Mouse (Mus musculus) embryonic facial prominence, embryonic 15.5 days (tissue): ENCODE data around the gene Nolc1. TPM values are rescaled to one million over a fixed set of nuclear protein-coding genes. Genes with fewer than 3 reads are reported as not detected.
A peak's percentile ranks its signal among the peaks of the same experiment; 100 is the strongest.

ENCODE experiments used
- ATAC-seq: fragments of 200-750 bp; cut with Nextera tagmentation; 2 replicates; pipeline ENCODE4 v1.8.0; 2017; ENCODE audit warnings: low read depth, moderate TSS enrichment; ENCODE audit not compliant: insufficient number of reproducible peaks, low FRiP score, low TSS enrichment
- H3K27ac ChIP-seq: fragments of 300-500 bp; sonication (generic); replicated peaks from 2 replicates; pipeline ENCODE4 v1.5.1; 2015; ENCODE audit warnings: mild to moderate bottlenecking, inconsistent platforms
- H3K27me3 ChIP-seq: fragments of 300-500 bp; sonication (generic); 2 replicates; pipeline ENCODE4 v1.6.1; 2015; ENCODE audit warnings: inconsistent platforms
- H3K36me3 ChIP-seq: fragments of 300-500 bp; sonication (generic); 2 replicates; pipeline ENCODE4 v1.6.1; 2015; ENCODE audit warnings: mild to moderate bottlenecking, inconsistent platforms
- H3K4me1 ChIP-seq: fragments of 300-500 bp; sonication (generic); 2 replicates; pipeline ENCODE4 v1.6.1; 2015; ENCODE audit warnings: inconsistent platforms
- H3K4me2 ChIP-seq: fragments of 300-500 bp; sonication (generic); replicated peaks from 2 replicates; pipeline ENCODE4 v1.6.1; 2015; ENCODE audit warnings: mild to moderate bottlenecking, inconsistent platforms
- H3K4me3 ChIP-seq: fragments of 300-500 bp; sonication (generic); replicated peaks from 2 replicates; pipeline ENCODE4 v1.5.1; 2015; ENCODE audit warnings: mild to moderate bottlenecking, inconsistent platforms
- H3K9ac ChIP-seq: fragments of 300-500 bp; sonication (generic); 2 replicates; pipeline ENCODE4 v1.6.1; 2015; ENCODE audit warnings: inconsistent platforms
- H3K9me3 ChIP-seq: fragments of 300-500 bp; sonication (generic); replicated peaks from 2 replicates; pipeline ENCODE4 v1.6.1; 2016; ENCODE audit warnings: inconsistent platforms
- WGBS: fragments of 180-500 bp; shearing (Covaris S2); methylation state at CpG from one replicate; pipeline ENCODE4 v1.1.7; 2015; 5-methylcytosine and 5-hydroxymethylcytosine counted together
- polyA plus RNA-seq: library from polyadenylated mRNA; unstranded; fragments of >200 nt; fragmentation: Nextera tagmentation; extraction: Ambion mirVana; gene quantifications from 2 replicates; pipeline ENCODE4 v1.2.1, GENCODE M21; 2015

Gene Nolc1
- polyA plus RNA-seq, 1 experiment from 2014 or later: 76.9 TPM

DNA sequence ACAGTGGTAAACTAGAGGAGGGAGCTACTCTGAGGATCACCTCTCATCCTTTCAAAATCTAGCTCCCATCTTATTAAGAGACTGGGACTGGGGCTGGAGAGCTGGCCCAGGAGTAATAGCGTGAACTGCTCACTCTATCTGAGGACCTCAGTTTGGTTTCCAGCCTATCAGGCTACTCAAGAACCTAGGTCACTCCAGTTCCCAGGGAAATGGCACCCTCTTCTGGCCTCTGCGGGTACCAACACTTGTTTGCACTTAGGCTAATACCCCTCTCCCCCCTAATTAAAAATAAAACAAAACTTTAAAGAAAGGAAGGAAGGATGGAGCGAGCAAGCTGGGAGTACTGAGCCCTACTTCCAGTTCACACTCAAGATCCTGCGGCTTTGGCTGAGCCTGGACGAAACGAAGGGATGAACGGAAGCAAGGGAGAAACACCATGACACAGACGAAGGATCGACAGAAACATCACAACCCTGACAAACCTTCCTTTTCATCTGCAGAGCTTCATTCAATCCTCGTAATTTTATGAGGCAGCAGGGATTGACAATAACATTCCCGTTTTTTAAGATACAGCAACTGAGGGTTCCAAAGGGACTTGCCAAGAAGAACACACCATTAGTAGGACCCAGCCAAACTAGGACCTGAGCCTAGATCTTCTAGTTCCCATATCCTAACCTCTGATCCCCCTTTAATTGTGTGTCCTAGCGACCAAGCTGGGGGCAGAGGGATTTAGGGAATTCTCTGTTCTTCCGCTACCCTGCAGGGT, 39.0 kb upstream of the Nolc1 start:
- H3K27me3 ChIP-seq: no peaks in the 10 kb centered on the region
- H3K4me2 ChIP-seq: peak overlapping the region; percentile 84
- peak overlapping the region; percentile 66 for H3K4me3 ChIP-seq
- no peaks in the 10 kb centered on the region for H3K9me3 ChIP-seq
- H3K27ac ChIP-seq: peak overlapping the region; percentile 100
- peak overlapping the region; percentile 82 for H3K9ac ChIP-seq
- peaks cover 49% of the 10 kb centered on the region for H3K4me1 ChIP-seq
- peaks cover 49% of the 10 kb centered on the region for H3K36me3 ChIP-seq
- WGBS: 74% methylated on average over 13 of the region's 13 CpGs
- no peak for ATAC-seq

GRCm38 (mm10) chr19:46037243-46037924, 38.3 kb upstream of the Nolc1 start:
- 22% methylated on average over 6 of the region's 6 CpGs for WGBS
- H3K27ac ChIP-seq: peak overlapping the region; percentile 100
- no peak for ATAC-seq
- peak overlapping the region; percentile 84 for H3K4me2 ChIP-seq
- H3K9me3 ChIP-seq: no peaks in the 10 kb centered on the region
- H3K4me3 ChIP-seq: peak overlapping the region; percentile 66
- H3K27me3 ChIP-seq: no peaks in the 10 kb centered on the region
- H3K9ac ChIP-seq: peak overlapping the region; percentile 82
- peaks cover 56% of the 10 kb centered on the region for H3K4me1 ChIP-seq
- peaks cover 42% of the 10 kb centered on the region for H3K36me3 ChIP-seq

- H3K27me3 ChIP-seq: no peaks in the 10 kb centered on the region
- H3K27ac ChIP-seq: peak overlapping the region; percentile 100
- no peaks in the 10 kb centered on the region for H3K9me3 ChIP-seq
- peaks cover 34% of the 10 kb centered on the region for H3K36me3 ChIP-seq
- ATAC-seq: no peak
- H3K4me2 ChIP-seq: peak overlapping the region; percentile 84
- H3K4me3 ChIP-seq: peak overlapping the region; percentile 66
- H3K9ac ChIP-seq: peak overlapping the region; percentile 82
- WGBS: 3% methylated on average over 13 of the region's 13 CpGs
- H3K4me1 ChIP-seq: peaks cover 64% of the 10 kb centered on the region
Measured at GRCm38 (mm10) chr19:46037925-46038850, 37.5 kb upstream of the Nolc1 start.

DNA sequence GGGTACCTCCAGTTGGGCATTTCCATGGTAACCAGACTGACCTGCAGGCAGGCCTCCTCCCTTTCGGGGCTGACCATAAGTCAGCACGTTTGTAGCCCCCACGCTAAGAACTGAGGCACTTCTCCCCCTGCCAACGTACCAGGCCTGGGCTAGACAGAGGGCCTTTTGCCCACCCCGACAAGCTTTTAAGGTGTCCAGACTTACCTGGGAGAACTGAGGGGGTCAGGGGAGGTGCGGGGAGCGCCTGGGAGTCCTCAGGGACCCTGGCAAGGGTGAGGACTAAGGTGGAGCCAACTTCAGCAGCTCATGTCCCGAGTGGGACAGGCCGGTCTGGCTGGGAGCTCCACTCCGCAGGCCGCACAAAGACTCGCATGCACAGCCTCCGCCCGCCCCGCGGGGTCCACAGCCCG, 36.8 kb upstream of the Nolc1 start:
- WGBS: 0% methylated on average over 15 of the region's 17 CpGs
- peaks cover 71% of the 10 kb centered on the region for H3K4me1 ChIP-seq
- ATAC-seq: 0 out of 2 replicates have a peak, but pooled peaks have one; percentile 18

DNA sequence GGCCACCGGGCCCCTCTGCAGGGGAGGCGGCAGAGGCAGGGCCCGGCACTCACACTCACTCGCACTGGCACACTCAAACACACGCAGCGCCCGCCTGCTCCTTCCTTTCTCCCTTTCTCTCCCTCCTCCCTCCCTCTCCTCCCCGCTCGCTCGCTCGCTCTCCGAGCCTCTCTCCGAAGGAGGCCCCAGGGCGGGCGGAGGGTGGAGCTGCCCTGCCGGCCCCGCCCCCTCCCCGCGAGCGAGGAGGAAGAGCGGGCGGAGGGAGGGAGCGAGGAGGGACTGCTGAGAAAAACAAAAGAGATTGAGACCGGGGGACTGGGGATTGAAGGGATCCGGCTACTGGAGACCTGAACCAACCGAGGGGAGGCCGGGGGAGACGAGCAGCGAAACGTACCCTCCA, 36.2 kb upstream of the Nolc1 start:
- peak overlapping the region; percentile 66 for H3K4me3 ChIP-seq
- peaks cover 21% of the 10 kb centered on the region for H3K36me3 ChIP-seq
- H3K4me2 ChIP-seq: peak overlapping the region; percentile 84
- no peaks in the 10 kb centered on the region for H3K9me3 ChIP-seq
- H3K27me3 ChIP-seq: no peaks in the 10 kb centered on the region
- peak overlapping the region; percentile 100 for H3K27ac ChIP-seq
- peak; percentile 84 for ATAC-seq
- WGBS: under 1% methylated on average over 30 of the region's 30 CpGs
- H3K4me1 ChIP-seq: peaks cover 74% of the 10 kb centered on the region
- peak overlapping the region; percentile 82 for H3K9ac ChIP-seq

More for the DNA sequence above, 36.8 kb upstream of the Nolc1 start:
- Histone ChIP-seq H3K27me3 (no peaks in the 10 kb centered on the region), H3K9me3 (no peaks in the 10 kb centered on the region), H3K4me2 (peak overlapping the region; percentile 84), H3K4me3 (peak overlapping the region; percentile 66), H3K36me3 (peaks cover 27% of the 10 kb centered on the region), H3K9ac (peak overlapping the region; percentile 82), H3K27ac (peak overlapping the region; percentile 100)

- 33% methylated on average over 14 of the region's 14 CpGs for WGBS
- Histone ChIP-seq H3K9me3 (no peaks in the 10 kb centered on the region), H3K4me2 (peak overlapping the region; percentile 84), H3K9ac (no peak overlapping the region), H3K4me3 (peak overlapping the region; percentile 66), H3K27ac (peak overlapping the region; percentile 100), H3K27me3 (no peaks in the 10 kb centered on the region), H3K4me1 (peaks cover 74% of the 10 kb centered on the region), H3K36me3 (peaks cover 13% of the 10 kb centered on the region)
- no peak for ATAC-seq
Measured at GRCm38 (mm10) chr19:46040149-46040902, 35.3 kb upstream of the Nolc1 start.

GRCm38 (mm10) chr19:46041299-46041932, 34.2 kb upstream of the Nolc1 start:
- Histone ChIP-seq H3K9me3 (no peaks in the 10 kb centered on the region), H3K4me3 (peak overlapping the region; percentile 72), H3K27me3 (no peaks in the 10 kb centered on the region), H3K9ac (peak overlapping the region; percentile 51), H3K36me3 (peaks cover 2% of the 10 kb centered on the region; the same call in 1 of the 2 replicates), H3K4me1 (peaks cover 76% of the 10 kb centered on the region), H3K27ac (peak overlapping the region; percentile 100), H3K4me2 (peak overlapping the region; percentile 84)
- ATAC-seq: no peak
- 14% methylated on average over 7 of the region's 7 CpGs for WGBS

GRCm38 (mm10) chr19:46041933-46042475, 33.7 kb upstream of the Nolc1 start:
- Histone ChIP-seq H3K4me3 (peak overlapping the region; percentile 72), H3K36me3 (no peaks in the 10 kb centered on the region), H3K4me1 (peaks cover 76% of the 10 kb centered on the region), H3K9me3 (no peaks in the 10 kb centered on the region), H3K9ac (peak overlapping the region; percentile 51), H3K4me2 (peak overlapping the region; percentile 84), H3K27ac (peak overlapping the region; percentile 100), H3K27me3 (no peaks in the 10 kb centered on the region)
- ATAC-seq: peak; percentile 27; the same call in 1 of the 2 replicates
- under 1% methylated on average over 11 of the region's 14 CpGs for WGBS

DNA sequence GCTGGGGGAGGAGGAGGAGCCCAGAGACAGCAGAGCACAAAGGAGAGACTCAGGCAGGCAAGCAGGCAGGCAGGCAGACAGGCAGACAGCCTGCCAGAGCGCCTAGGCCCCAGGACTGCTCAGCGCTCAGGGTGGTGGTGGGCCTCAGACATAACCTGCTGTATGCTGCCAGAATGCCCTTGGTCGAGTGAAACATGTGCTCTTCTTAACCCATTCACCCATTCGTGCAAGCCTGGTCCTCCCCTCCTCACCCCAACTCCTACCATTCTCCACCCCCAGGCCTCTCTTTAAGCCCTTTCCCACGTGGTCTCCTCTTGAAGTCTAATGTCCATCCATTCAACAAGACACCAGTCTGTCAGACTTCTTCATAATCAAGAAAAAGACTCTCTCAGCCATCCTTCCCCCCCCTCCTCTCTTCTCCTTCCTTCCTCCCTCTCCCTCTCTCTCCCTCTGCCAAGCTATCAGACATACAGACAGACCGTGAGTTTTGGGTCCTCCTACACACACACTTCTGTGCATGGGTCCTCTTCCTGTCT, 33.1 kb upstream of the Nolc1 start:
- no peaks in the 10 kb centered on the region for H3K9me3 ChIP-seq
- H3K4me3 ChIP-seq: peak overlapping the region; percentile 72
- no peaks in the 10 kb centered on the region for H3K27me3 ChIP-seq
- H3K4me2 ChIP-seq: peak overlapping the region; percentile 84
- H3K4me1 ChIP-seq: peaks cover 73% of the 10 kb centered on the region
- ATAC-seq: 0 out of 2 replicates have a peak, but pooled peaks have one; percentile 5
- H3K36me3 ChIP-seq: no peaks in the 10 kb centered on the region
- peak overlapping the region; percentile 100 for H3K27ac ChIP-seq
- WGBS: 4% methylated on average over 6 of the region's 6 CpGs
- peak overlapping the region; percentile 51; the same call in 1 of the 2 replicates for H3K9ac ChIP-seq
